Comparison of ENCODE assay signal across 16 mouse cellular contexts in the genomic region with DNA sequence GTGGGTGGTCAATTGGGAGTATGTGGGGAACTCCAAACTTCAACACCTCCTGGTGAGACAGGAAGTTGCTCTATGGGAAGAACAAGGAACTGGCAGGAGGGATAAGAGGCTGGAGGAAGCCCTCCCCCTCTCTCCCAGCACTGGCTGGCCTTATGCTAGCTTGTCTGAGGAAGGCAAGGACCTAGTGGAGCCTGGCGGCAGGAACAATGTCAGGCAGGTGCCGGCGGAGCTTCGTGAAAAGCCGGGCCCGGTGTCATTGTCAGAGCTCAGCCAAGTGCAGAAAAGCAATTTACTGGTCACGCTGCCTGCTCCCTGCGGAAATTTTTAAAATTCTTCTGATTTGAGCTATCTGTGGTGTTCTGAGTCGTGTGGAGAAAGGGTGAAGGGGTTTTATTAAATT. TPM values are rescaled to one million over a fixed set of nuclear protein-coding genes. Genes with fewer than 3 reads are reported as not detected.
A peak's percentile ranks its signal among the peaks of the same experiment; 100 is the strongest.
DNase-seq lines count a peak whose midpoint lies in the region; ATAC-seq and TF ChIP-seq lines count a peak whose summit lies in the region.
"Had no signal": no experiment of that assay in that cellular context is flagged by ENCODE, and none has a peak within 500 bp of the region (broad histone marks: within the 10 kb centered on the region; RNA-seq: fewer than 3 reads in every experiment).

No protein-coding gene starts in this region.

- TF ChIP-seq CTCF in hindbrain, postnatal 0 days (IDR thresholded peaks at IDR 0.05; ENCODE audit: low read depth) = 0 out of 2 replicates have a peak, but pooled peaks have one; percentile 6

- H3K9ac ChIP-seq in kidney, embryonic 16.5 days (replicated peaks; ENCODE audit: low read length) = no peak overlapping the region
- no peak overlapping the region for H3K9ac ChIP-seq in hindbrain, postnatal 0 days (replicated peaks; ENCODE audit: low read length)
- H3K9ac ChIP-seq: forebrain, embryonic 12.5 days; limb, embryonic 15.5 days had no signal

- 29% methylated on average over 9 of the region's 9 CpGs for WGBS in kidney, embryonic 16.5 days
- 20% methylated on average over 9 of the region's 9 CpGs for WGBS in hindbrain, postnatal 0 days

- H3K4me1 ChIP-seq in kidney, embryonic 16.5 days (ENCODE audit: insufficient read depth, low read length) = peaks cover 34% of the 10 kb centered on the region
- 0 out of 2 replicates have a peak, but pooled peaks cover 3% of the 10 kb centered on the region for H3K4me1 ChIP-seq in hindbrain, postnatal 0 days (ENCODE audit: insufficient read depth, low read length)

- H3K4me3 ChIP-seq in kidney, embryonic 16.5 days (ENCODE audit: low read length) = no peak overlapping the region
- H3K4me3 ChIP-seq in hindbrain, postnatal 0 days (ENCODE audit: low read length) = no peak overlapping the region
- H3K4me3 ChIP-seq: forebrain, embryonic 12.5 days had no signal

- no peaks in the 10 kb centered on the region for H3K9me3 ChIP-seq in kidney, embryonic 16.5 days (ENCODE audit: low read length)
- no peaks in the 10 kb centered on the region for H3K9me3 ChIP-seq in hindbrain, postnatal 0 days (ENCODE audit: low read length)
- H3K9me3 ChIP-seq: forebrain, embryonic 12.5 days; limb, embryonic 15.5 days had no signal

- peaks cover 19% of the 10 kb centered on the region for H3K27me3 ChIP-seq in kidney, embryonic 16.5 days (ENCODE audit: insufficient read depth, low read length)
- H3K27me3 ChIP-seq in hindbrain, postnatal 0 days (ENCODE audit: insufficient read depth, low read length) = 0 out of 2 replicates have a peak, but pooled peaks cover 2% of the 10 kb centered on the region

- no peak for DNase-seq in kidney, postnatal 10 days
- DNase-seq in retina, postnatal 1 day = peak; percentile 28
- DNase-seq in retina, embryonic 14.5 days (ENCODE audit: low spot score) = no peak
- DNase-seq in hindbrain, postnatal 0 days (ENCODE audit: low spot score) = peak; percentile 25
- no peak for DNase-seq in adrenal gland, adult (ENCODE audit: inconsistent age in 2 of 2, low spot score in 1 of 2)
- DNase-seq: cerebellum, adult 11-12 months; gastrocnemius, postnatal 25 days; kidney, adult 8-10 months; right cerebral cortex, postnatal 25 days; thymus, postnatal 36 days had no signal

- 0 out of 2 replicates have a peak overlapping the region, but pooled peaks have one; percentile 8 for H3K4me2 ChIP-seq in kidney, embryonic 16.5 days (replicated peaks; ENCODE audit: low read depth, low read length)
- H3K4me2 ChIP-seq in hindbrain, postnatal 0 days (ENCODE audit: low read depth, low read length) = 0 out of 2 replicates have a peak overlapping the region, but pooled peaks have one; percentile 11
- H3K4me2 ChIP-seq: forebrain, embryonic 12.5 days; limb, embryonic 15.5 days had no signal

- no peaks in the 10 kb centered on the region for H3K36me3 ChIP-seq in kidney, embryonic 16.5 days (ENCODE audit: insufficient read depth, low read length)
- no peaks in the 10 kb centered on the region for H3K36me3 ChIP-seq in hindbrain, postnatal 0 days (ENCODE audit: insufficient read depth, low read length)
- H3K36me3 ChIP-seq: forebrain, embryonic 12.5 days; limb, embryonic 15.5 days had no signal

- no peak overlapping the region for H3K27ac ChIP-seq in kidney, embryonic 16.5 days (ENCODE audit: low read length)
- H3K27ac ChIP-seq in hindbrain, postnatal 0 days = no peak overlapping the region
- H3K27ac ChIP-seq: forebrain, embryonic 12.5 days; limb, embryonic 15.5 days had no signal

- no peak for ATAC-seq in kidney, embryonic 16.5 days (ENCODE audit: low FRiP score, low TSS enrichment)
- ATAC-seq in hindbrain, postnatal 0 days = no peak
- ATAC-seq in frontal cortex, adult (ENCODE audit: low TSS enrichment) = no peak

RNA-seq across cellular contexts. Expression of a gene that starts 3.3 kb away (rescaled TPM):
- polyA plus RNA-seq in kidney, embryonic 16.5 days (2015; fragmentation: Nextera tagmentation; extraction: Ambion mirVana) = 1.7 and 2.1 TPM in 2 replicates
- 6.3 and 10.1 TPM in 2 replicates for total RNA-seq in hindbrain, postnatal 0 days (2014; rRNA removed)
- polyA plus RNA-seq in hindbrain, postnatal 0 days (2015; fragmentation: Nextera tagmentation; extraction: Ambion mirVana) = 10.0 and 10.3 TPM in 2 replicates

RNA-seq across cellular contexts. Expression of a gene that starts 19.1 kb away (rescaled TPM):
- polyA plus RNA-seq in kidney, embryonic 16.5 days (2015; fragmentation: Nextera tagmentation; extraction: Ambion mirVana) = 999 and 1,010 TPM in 2 replicates
- total RNA-seq in hindbrain, postnatal 0 days (2014; rRNA removed) = 143 and 182 TPM in 2 replicates
- polyA plus RNA-seq in hindbrain, postnatal 0 days (2015; fragmentation: Nextera tagmentation; extraction: Ambion mirVana) = 395 and 396 TPM in 2 replicates

RNA-seq across cellular contexts. Expression of a gene that starts 59.5 kb away (rescaled TPM):
- 0.14 TPM in 1 of 2 replicates, not detected in the other for polyA plus RNA-seq in kidney, embryonic 16.5 days (2015; fragmentation: Nextera tagmentation; extraction: Ambion mirVana)
- 39.4 and 39.6 TPM in 2 replicates for total RNA-seq in hindbrain, postnatal 0 days (2014; rRNA removed)
- polyA plus RNA-seq in hindbrain, postnatal 0 days (2015; fragmentation: Nextera tagmentation; extraction: Ambion mirVana) = 11.3 and 14.5 TPM in 2 replicates
- total RNA-seq: gastrocnemius, postnatal 25 days; heart, postnatal 25 days; layer of hippocampus, postnatal 14 days had no signal
- polyA plus RNA-seq: limb, embryonic 15.5 days had no signal

Comparison
In these comparisons a context has a peak if more than half of its experiments do, and no peak if none do; other contexts are left out.
1. DNase-seq: peak in retina, postnatal 1 day (single experiment) and hindbrain, postnatal 0 days (single experiment); none in kidney, postnatal 10 days (single experiment), retina, embryonic 14.5 days (single experiment) and adrenal gland, adult (0 of 2).
2. RNA of a gene that starts 59.5 kb away (polyA plus RNA-seq): 11.3 to 14.5 TPM in hindbrain, postnatal 0 days; 0.14 TPM in kidney, embryonic 16.5 days; every median in the first group is over 10 times any median in the second.